Mouse (Mus musculus): ENCODE data around the gene Lcmt1. TPM values are rescaled to one million over a fixed set of nuclear protein-coding genes. Genes with fewer than 3 reads are reported as not detected.

Lcmt1 gene
- polyA plus RNA-seq (2014; fragmentation: Illumina TruSeq; extraction: RNeasy Lipid Tissue Mini Kit (QIAGEN cat#74804); ENCODE audit: low read depth, low replicate concordance) = 55.8 TPM

GRCm38 (mm10) chr7:123369759-123370481, at the start of gene Lcmt1, which contains the start of gene Arhgap17:
Lcmt1 (plus strand) TSS chr7:123369784.
Arhgap17 (minus strand) TSS chr7:123369915.

GRCm38 (mm10) chr7:123462070-123462501, 92.5 kb downstream of the Lcmt1 start, which contains the start of gene Aqp8:
Aqp8 (plus strand) TSS chr7:123462291.

Other genes with a start within 250 kb of the Lcmt1 start
- gene Tnrc6a, start 245.9 kb upstream of the Lcmt1 start, polyA plus RNA-seq (2014; fragmentation: Illumina TruSeq; extraction: RNeasy Lipid Tissue Mini Kit (QIAGEN cat#74804); ENCODE audit: low read depth, low replicate concordance) = 46.1 TPM
- 3.3 TPM for gene Slc5a11, start 155.0 kb upstream of the Lcmt1 start, polyA plus RNA-seq (2014; fragmentation: Illumina TruSeq; extraction: RNeasy Lipid Tissue Mini Kit (QIAGEN cat#74804); ENCODE audit: low read depth, low replicate concordance)
- gene Arhgap17, start 131 bp downstream of the Lcmt1 start, polyA plus RNA-seq (2014; fragmentation: Illumina TruSeq; extraction: RNeasy Lipid Tissue Mini Kit (QIAGEN cat#74804); ENCODE audit: low read depth, low replicate concordance) = 15.6 TPM
- gene Aqp8, start 92.5 kb downstream of the Lcmt1 start, polyA plus RNA-seq (2014; fragmentation: Illumina TruSeq; extraction: RNeasy Lipid Tissue Mini Kit (QIAGEN cat#74804); ENCODE audit: low read depth, low replicate concordance) = 0.69 TPM
- 0.32 TPM for gene Zkscan2, start 130.7 kb downstream of the Lcmt1 start, polyA plus RNA-seq (2014; fragmentation: Illumina TruSeq; extraction: RNeasy Lipid Tissue Mini Kit (QIAGEN cat#74804); ENCODE audit: low read depth, low replicate concordance)

All from kidney, adult 10 weeks (tissue).